Mouse (Mus musculus): Measurements from ENCODE around the gene H13.

DNA sequence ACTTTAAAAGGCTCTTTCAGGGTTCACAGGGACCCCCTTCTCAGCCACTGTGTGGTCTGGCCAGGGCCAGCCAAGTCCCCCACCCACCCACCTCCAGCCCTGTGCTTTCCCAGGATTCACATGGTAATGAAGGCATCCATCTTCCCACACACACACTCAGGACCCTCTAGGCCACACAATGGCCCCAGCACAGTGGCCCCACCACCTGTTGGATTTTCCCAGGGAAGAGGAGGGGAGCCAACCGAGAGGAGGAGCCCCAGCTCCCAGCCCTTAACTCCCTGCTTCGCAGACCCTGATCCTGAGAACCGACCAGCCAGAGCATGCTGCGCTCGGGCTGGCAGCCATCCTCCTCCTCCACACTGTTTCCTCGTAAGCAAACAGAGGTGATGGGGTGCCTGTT is 48.8 kb downstream of the H13 start:
- TF ChIP-seq EP300 (IDR thresholded peaks at IDR 0.05; ENCODE audit: insufficient read depth, low read depth, low read length) (0 out of 2 replicates have a peak, but pooled peaks have one; percentile 44), CTCF (IDR thresholded peaks at IDR 0.05; ENCODE audit: low read depth, low read length) (no peak)

All from ES-Bruce4 (cell line).